Mouse (Mus musculus): ENCODE measurements around the gene Upf2.
"Not testable (repeated sequence)": the region's sequence is repeated elsewhere in the genome, so short reads cannot be mapped to it uniquely, and the experiment has no call there.

Gene Upf2

DNA sequence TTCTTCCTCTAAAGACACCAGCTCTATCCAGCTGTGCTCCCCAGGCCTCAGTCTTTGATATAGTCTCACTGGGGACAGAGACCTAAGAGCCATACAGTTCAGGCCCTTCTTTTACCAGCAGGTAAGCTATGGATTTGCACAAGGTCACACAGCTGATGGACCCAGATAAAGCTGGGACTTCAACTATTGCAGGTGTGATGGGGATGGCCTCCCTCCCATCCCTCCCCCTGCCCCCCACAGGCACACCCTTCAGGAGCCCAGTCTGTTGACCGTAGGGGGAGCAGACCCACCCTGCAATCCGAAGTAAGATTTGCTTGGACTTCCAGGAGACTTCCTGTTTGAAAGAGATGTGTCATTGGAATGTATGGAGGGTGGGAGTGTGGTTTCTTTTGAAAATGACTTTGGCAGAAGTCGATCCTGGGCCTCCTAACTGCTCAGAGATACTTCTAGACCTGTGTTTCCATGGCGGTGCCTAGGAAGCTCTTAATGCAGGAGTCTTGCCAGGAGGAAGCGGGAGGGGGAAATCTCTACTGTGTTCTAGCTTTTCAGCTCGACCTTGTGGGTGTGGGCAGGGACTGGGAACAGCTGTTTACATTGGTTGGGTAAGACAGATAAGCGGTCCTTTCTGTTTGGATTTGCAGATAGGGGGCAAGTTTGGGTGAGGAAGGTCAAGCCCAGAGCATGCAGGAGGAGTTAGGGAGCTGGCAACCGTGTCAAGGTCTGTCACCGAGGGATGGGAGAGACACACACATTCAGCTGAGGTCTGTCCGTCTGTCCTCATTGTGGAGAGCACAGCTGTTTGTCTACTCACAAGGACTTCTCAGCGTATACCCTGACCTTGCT, 120.5 kb downstream of the Upf2 start:
- in situ Hi-C loops (cut with MboI): no loop called here

DNA sequence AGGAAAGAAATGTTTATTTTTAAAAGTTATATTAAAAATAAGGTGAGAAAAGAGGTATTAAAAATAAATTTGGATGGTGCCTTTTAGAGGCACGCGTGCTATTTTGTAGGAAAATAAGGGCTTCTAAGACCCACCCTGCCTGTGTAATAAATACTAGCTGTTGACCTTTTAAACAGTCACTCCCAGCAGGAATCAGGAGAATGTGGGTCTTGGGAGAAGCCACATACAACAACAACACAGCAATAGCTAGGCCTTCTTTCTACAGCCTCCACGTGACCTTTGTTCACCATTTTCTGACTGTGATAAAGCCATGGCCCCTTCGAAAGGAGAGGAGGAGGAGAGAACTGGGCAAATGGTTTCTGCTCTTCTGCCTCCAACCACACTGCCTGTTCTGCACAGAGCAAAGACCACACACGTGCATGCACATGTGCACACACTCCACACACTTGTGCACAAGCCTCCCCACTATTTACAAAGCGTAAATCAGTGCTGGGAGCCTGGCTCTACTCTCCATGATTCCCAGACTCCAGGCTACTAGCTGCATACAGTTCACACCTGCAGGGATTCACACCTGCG, 121.5 kb downstream of the Upf2 start:
- in situ Hi-C loops (cut with MboI): no loop called here

DNA sequence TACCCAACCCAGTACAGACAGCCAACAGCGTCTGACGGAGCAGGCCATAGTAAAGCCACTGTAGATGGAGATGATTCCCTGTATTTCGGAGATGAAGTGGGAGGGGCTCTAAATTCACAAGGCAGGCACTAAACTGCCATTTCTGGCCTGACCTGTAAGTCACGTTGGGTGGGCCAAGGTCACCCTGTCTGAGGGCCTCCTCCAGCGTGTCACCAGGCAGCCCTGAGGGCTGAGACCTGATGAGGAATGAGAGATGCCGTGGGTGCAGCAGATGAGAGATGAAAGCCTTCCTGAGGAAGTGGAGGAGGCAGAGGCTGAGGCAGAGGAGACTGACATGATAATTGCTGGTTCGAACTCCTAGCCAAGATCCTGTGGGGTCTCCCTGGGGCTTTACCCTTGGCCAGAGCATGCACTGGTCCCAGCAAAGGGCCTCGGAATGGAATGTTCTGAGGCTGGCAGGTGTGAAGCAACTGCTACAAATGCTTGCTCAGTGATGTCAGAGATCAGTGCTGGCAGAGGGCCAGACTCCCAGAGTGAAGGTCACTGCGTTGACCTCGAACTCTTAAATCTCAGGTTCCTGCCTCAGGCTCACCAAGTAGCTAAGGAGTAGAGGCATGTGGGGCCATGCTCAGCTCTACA, 123.7 kb downstream of the Upf2 start:
- in situ Hi-C loops (cut with MboI): no loop called here

DNA sequence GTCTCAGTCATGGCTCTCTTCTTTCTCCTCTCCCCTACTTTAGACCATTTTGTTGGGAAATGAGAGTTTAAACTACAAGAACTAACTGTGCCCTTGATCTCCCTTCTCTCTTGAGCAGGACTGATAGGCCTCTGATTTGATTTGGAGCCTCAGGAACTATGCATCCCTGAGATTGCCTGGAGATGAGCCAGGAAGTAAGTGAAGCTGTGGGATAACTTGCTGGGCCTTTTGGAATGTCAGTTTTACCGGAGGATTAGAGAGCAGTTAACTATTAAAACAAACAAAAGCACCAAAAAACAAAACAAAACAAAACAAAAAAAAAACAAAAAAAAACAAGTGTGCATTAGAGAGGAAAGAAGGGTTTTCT, 124.2 kb downstream of the Upf2 start:
- in situ Hi-C loops (cut with MboI): no loop called here

DNA sequence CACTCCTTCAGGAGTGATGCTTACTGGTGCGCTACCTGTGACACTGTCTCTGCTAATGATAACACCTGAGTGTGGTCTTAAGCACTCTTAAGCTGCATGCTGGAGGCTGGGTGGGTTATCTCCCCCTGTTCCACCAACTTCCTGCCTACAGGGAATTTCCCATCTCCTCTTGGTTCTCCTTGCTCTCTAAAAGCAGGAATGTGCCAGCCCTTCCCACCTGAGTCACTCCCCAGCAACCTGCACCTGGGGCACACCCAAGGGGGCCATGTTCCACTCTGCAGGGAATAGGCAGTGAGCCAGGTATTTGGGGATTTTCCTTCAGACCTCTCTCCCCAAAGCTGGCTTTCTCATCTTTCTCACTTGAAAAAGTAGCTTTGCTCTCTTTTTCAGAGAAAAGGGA, 128.8 kb downstream of the Upf2 start:
- in situ Hi-C loops (cut with MboI): no loop called here

DNA sequence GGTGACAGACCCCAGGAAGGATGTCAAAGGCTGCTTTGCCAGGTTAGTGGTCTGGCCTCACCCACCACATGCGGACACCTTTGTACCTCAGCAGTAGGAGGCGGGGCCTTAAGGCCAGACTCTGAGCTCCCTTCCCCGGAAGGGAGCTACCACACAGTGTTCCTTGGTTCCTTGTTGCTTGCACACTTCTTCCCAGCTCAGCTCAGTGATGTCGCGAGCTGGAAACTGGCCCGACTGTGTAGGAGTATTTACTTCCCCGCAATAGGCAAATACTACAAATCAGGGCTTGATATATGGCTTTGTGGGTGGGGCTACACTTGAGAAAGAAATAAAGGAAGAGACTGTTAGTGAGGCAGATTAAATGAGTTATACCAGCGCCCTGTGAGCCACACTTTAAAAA, 129.8 kb downstream of the Upf2 start:
- in situ Hi-C loops (cut with MboI): no loop called here

DNA sequence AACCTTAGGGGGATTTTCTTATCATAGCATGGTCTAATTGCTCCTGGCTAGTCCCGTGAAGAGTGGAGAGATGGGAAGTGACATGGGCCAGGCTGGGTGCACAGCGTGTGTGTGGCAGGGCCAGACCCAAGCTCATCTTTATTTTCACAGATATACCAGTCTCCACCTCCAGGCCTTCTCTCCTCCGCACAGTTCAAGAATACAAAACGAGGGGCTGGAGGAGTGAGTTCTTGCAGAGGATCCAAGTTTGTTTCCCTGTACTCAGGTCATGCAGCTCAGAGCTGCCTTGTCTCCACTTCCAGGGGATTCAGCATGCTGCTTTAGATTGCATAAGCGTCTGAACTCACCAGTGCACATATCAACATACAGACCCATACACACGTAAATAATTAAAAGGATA, 131.3 kb downstream of the Upf2 start:
- in situ Hi-C loops (cut with MboI): no loop called here

DNA sequence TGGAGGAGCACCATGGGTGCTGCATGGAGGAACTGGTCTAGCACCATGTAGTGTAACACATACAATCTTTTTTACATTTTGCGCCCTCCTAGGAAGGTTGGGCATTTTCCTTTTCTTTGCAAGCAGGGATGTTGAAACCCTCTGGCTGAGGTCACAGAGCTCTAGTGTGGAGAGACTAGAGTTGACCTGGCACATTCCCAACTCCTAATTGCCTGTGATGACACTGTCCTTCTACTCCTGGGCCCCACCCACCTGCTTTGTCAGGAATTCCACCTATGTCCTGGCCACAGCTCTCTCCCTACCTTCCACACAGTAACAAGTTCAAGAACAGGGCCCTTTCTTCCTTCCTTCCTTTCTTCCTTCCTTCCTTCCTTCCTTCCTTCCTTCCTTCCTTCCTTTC, 132.4 kb downstream of the Upf2 start:
- in situ Hi-C loops (cut with MboI): no loop called here

DNA sequence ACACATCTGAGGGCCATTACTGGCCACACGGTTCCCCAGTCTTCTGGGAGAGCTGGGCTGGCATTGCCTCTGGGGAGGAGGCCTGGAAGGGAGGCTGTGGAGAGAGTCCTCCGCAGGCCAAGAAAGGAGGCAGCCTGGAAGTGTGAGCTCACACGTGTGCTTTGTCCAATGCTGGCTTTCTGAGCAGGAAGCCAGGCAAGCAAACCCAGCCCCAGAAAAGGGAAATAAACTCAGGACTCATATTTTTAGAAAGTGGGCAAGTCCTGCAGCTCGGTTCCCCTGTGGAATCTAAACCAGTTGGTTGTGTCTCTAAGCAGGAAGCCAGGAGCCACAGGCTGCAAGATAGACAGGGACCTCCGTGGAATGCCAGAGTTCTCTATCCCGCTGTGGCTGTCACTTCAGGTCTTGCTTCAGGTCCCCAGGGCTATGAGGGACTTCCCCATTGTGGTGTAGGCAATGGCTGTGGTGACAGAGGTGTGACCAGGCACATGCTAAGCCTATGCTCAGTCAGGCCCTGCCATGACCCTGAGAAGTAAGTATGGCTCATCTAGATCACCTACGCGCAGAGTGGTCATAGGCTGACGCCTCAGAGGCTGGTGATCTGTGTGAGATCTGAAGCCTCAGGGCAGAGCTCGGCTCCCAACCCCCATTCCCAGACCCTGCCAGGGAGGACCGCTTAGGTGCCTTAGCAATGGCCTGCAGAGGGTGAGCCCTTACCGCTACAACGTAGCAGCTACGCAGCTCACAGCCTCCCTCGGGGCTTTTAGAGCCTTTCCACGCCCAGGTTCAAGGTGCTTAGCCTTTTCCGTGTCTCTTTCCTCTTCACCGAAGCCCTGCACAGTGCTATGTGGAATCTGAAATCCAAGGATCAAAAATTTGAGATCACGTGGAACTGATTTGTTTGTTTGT, 134.6 kb downstream of the Upf2 start:
- in situ Hi-C loops (cut with MboI): no loop called here

DNA sequence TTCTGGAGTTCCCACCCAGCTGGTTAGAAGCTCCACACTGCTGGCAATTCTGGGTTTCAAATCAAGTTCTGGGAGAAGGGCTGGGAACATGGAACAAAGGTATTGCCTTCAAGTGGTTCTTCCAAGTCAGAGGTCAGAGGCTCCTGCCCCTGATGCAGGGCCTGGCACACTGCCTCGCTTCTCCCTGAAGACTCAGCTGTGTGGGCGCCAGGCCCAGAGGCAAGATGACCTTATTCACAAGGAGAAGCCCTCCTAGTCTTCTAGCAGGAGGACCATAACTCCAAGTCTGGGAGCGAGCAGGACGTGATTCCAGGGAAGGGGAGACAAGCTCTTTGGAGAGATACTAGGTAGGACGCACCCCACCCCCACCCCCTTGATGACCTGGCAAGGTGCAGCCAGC, 135.9 kb downstream of the Upf2 start:
- in situ Hi-C loops (cut with MboI): no loop called here

DNA sequence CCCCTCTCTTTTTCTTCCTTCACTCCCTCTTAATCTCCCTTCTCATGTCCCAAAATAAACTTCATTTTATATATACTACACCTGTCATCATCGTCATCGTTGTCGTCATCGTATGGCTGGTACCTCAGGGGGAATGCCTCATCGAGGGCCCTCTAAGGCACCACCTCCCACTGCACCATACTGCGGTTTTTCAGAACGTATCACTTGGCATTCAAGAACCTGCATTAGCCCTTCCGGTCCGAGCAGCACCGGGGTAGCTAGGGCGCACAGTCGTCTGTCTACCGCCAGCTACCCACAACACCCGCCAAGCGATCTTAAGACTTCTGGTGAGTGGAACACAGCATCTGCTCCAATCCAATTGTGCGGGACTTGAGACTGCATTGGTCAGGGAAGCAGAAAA, 138.7 kb downstream of the Upf2 start:
- in situ Hi-C loops (cut with MboI): not testable (repeated sequence)

DNA sequence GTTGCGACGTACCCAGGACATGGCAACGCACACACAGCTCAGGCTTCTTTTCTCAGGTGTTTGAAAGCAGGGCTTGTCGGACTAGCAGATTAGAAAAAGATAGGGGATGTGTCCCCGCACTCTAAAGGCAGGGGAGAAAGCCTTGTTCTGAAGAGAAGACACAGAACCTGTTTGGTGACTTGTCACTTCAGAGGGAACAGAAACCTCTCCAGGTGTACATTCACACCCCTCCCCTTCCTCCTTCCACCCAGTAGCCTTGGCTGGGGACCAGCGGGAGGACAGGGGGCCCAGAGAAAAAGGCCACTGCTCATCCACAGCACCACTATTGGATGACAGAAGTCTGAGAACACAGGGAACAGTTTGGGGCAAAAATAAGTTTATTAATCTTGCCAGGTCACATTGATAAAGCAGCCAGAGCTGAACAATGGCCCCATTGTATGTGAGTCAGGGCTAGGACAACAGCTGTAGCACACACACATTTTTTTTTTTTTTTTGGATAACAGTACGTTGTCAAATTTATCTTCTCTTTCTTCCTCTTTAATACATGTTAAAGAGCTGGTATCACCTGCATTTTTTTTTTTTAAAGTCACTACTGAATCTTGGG, 145.9 kb downstream of the Upf2 start:
- in situ Hi-C loops (cut with MboI): no loop called here

DNA sequence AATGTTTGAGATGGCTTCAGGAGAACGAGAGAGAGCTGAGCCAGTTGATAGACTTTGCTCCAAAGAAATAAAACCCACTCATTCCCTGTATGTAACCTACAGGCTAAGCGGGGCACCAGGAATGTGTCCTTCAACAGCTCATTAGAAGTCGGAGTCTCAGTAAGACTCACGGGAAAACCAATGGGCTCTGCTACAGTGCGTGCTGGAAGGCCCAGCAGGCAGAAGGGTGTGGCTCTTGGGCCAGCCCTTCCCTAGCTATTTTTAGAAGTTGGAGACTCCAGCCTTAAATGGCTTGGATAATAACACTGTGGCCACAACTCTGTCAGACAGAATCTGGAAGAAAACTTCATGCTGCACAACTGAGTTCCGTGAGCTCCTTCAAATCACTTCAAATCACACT, 147.7 kb downstream of the Upf2 start:
- in situ Hi-C loops (cut with MboI): no loop called here

DNA sequence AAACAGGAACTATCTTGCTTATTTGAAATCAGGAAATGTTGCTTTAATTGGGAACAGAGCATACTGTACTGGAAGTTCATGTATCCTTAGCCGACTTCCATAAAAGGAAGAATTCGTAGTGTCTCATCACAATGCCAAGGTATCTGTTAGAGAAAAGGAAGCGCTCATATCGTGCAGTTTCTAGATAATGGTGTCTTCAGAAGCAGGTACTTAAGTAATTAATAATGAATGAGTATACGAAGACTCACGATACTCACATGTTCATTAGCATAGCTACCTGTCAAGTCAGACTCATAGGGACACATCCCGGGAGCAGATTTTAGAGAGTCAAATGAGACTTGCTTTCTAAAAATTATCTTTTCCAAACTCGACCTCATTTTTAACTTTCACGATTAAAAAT, 148.2 kb downstream of the Upf2 start:
- in situ Hi-C loops (cut with MboI): no loop called here

DNA sequence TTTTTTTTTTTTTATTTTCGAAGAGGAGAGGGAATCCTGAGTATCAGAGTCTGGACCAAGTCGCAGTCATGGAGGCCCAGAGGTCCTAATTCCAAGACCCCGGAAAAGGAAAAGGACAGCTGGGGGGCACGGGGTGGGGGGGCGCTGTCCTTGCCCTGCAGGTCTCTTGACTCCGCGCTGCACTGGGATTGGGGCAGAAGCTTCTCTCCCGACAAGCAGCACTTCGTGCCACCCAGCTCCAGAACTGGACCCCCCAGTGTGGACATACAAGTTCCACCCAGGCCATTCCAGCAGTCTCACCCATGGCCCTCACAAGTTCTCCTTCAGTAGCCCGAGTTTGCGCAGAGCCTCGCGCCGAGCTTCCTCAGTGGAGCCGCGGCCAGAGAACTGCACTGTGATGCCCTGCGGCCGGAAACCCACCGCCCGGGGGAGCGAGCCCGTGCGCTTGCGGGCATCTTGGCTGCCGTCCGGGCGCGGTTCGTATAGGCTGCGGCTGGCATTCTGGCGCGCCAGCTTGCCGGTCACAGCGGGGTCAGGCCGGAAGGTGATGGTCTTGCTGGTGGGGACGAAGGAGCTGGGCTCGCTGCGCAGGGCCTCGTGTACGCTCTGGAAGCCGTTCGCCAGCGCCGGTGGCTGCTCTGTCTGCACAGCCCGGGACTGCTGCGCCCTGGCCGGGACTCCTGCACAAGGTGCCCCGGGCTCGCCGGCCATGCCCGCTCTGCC, 148.9 kb downstream of the Upf2 start:
- in situ Hi-C loops (cut with MboI): no loop called here

DNA sequence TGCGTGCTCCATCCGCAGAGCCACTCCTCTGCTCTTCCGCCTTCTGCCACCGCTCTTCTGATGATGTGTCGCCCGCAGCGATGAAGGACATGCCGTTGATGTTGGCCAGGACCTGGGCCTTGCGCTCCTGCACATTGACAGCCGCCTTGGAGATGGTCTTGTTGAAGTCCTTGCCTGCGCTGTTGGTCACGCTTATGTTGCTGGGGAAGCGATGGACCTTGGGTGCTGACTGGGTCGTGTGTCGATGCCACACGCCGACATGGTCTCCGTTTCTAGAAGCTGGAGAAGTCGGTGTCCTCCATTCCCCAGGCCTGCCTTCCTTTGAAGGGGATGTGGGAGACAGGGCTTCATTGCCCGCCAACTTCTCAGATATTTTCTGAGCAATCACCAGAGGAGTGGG, 149.5 kb downstream of the Upf2 start:
- in situ Hi-C loops (cut with MboI): no loop called here

DNA sequence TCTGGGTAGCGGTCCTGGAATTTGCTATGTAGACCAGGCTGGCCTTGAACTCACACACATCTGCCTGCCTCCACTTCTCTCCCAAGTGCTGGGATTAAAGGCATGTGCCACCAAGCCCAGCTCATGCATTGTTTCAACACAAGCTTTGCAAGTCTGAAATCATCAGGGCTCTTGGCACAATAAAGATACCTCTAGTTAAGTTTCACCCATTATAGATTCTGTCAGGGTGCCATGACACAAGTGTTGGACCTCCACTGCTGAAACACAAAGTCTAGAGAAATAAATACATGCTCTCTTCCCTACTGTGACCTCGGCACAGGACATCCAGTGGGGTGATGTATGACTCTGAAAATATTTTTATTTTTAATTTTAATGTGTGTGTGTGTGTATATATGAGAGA, 154.2 kb downstream of the Upf2 start:
- in situ Hi-C loops (cut with MboI): no loop called here

All from mature B cell (primary cell).